Mouse (Mus musculus): ENCODE data around the gene Zeb2.

- no peak for TF ChIP-seq CTCF (IDR thresholded peaks at IDR 0.05)
- TF ChIP-seq POLR2A (IDR thresholded peaks at IDR 0.05; ENCODE audit: insufficient read depth, low read depth, low read length) = no peak
These were observed 7.0 kb downstream of the Zeb2 start for GRCm38 (mm10) chr2:45109951-45110756.
